Mouse (Mus musculus) stomach, postnatal 0 days (tissue): ENCODE results near the gene Ice1. TPM values are rescaled to one million over a fixed set of nuclear protein-coding genes. Genes with fewer than 3 reads are reported as not detected.

Experiments
- ATAC-seq: fragments of 200-750 bp; cut with Nextera tagmentation; 2 replicates; pipeline ENCODE4 v1.8.0; 2017; ENCODE audit not compliant: low FRiP score, low TSS enrichment
- DNase-seq: peaks from one replicate; pipeline ENCODE4 v3.0.0-alpha.2; 2016; ENCODE audit warnings: low spot score
- H3K27ac ChIP-seq: fragments of 300-500 bp; sonication (generic); replicated peaks from 2 replicates; pipeline ENCODE4 v1.5.1; 2014; ENCODE audit warnings: mild to moderate bottlenecking, control low read depth
- H3K27me3 ChIP-seq: fragments of 300-500 bp; sonication (generic); 2 replicates; pipeline ENCODE4 v1.6.1; 2014; ENCODE audit warnings: low read length; ENCODE audit not compliant: control insufficient read depth, insufficient read depth
- H3K36me3 ChIP-seq: fragments of 300-500 bp; sonication (generic); 2 replicates; pipeline ENCODE4 v1.6.1; 2014; ENCODE audit warnings: low read length, mixed read lengths; ENCODE audit not compliant: control insufficient read depth, insufficient read depth
- H3K4me1 ChIP-seq: fragments of 300-500 bp; sonication (generic); replicated peaks from 2 replicates; pipeline ENCODE4 v1.6.1; 2014; ENCODE audit warnings: antibody characterized with exemption; ENCODE audit not compliant: control insufficient read depth, insufficient read depth
- H3K4me2 ChIP-seq: fragments of 300-500 bp; sonication (generic); replicated peaks from 2 replicates; pipeline ENCODE4 v1.6.1; 2014; ENCODE audit warnings: low read depth, mild to moderate bottlenecking, control low read depth, moderate library complexity
- H3K4me3 ChIP-seq: fragments of 300-500 bp; sonication (generic); 2 replicates; pipeline ENCODE4 v1.5.1; 2014; ENCODE audit warnings: low read depth, low read length, control low read depth
- H3K9ac ChIP-seq: fragments of 300-500 bp; sonication (generic); 2 replicates; pipeline ENCODE4 v1.6.1; 2014; ENCODE audit warnings: mild to moderate bottlenecking, low read length, control low read depth, mixed read lengths
- H3K9me3 ChIP-seq: fragments of 300-500 bp; sonication (generic); 2 replicates; pipeline ENCODE4 v1.6.1; 2016; ENCODE audit warnings: low read length; ENCODE audit not compliant: control insufficient read depth
- CTCF ChIP-seq: IDR thresholded peaks from 2 replicates; pipeline ENCODE4 v1.5.1; 2016; ENCODE audit warnings: antibody characterized with exemption, low read depth, mild to moderate bottlenecking, moderate library complexity
- EP300 ChIP-seq: optimal IDR thresholded peaks from 2 replicates; pipeline ENCODE3; 2016; ENCODE audit warnings: antibody characterized with exemption
- WGBS: fragments of 180-500 bp; shearing (Covaris S2); extraction: QIAGEN DNeasy Blood & Tissue Kit; methylation state at CpG from one replicate; pipeline ENCODE4 v1.1.7; 2014; 5-methylcytosine and 5-hydroxymethylcytosine counted together
- polyA plus RNA-seq: library from polyadenylated mRNA; unstranded; fragments of >200 nt; fragmentation: Nextera tagmentation; extraction: Ambion mirVana; gene quantifications from 2 replicates; pipeline ENCODE4 v1.2.1, GENCODE M21; 2015

The Ice1 gene
- polyA plus RNA-seq, 1 experiment from 2014 or later: 6.0 TPM

GRCm38 (mm10) chr13:70643408-70644082, 6.1 kb upstream of the Ice1 start:
- WGBS: 20% methylated on average over 10 of the region's 10 CpGs
- Histone ChIP-seq H3K27ac (no peak overlapping the region), H3K4me1 (no peaks in the 10 kb centered on the region), H3K9ac (no peak overlapping the region), H3K4me3 (no peak overlapping the region), H3K4me2 (no peak overlapping the region), H3K9me3 (no peaks in the 10 kb centered on the region), H3K36me3 (no peaks in the 10 kb centered on the region), H3K27me3 (no peaks in the 10 kb centered on the region)
- DNase-seq: peak; percentile 67
- ATAC-seq: peak; percentile 41
- TF ChIP-seq CTCF (peak; percentile 95), EP300 (no peak)

DNA sequence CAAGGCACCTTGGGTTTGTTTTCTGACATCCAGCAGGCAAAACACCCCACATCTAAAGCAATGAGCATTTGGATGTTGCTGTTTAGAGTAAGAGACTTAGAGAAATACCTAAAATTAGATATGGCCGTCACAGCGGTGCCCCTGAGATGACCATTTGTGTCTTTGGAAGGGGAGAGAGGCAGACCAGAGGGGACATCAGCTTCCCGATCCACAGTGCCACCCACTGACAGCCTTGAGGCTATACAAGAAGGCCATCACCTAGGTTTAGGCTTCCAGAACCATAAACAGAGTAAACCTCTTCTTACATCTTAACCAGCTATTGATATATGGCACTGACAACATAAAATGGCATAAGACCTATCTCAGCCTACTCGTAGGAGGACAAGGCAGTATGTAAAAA, 4.5 kb upstream of the Ice1 start:
- 81% methylated on average over 4 of the region's 4 CpGs for WGBS
- H3K27me3 ChIP-seq: no peaks in the 10 kb centered on the region
- H3K4me2 ChIP-seq: no peak overlapping the region

DNA sequence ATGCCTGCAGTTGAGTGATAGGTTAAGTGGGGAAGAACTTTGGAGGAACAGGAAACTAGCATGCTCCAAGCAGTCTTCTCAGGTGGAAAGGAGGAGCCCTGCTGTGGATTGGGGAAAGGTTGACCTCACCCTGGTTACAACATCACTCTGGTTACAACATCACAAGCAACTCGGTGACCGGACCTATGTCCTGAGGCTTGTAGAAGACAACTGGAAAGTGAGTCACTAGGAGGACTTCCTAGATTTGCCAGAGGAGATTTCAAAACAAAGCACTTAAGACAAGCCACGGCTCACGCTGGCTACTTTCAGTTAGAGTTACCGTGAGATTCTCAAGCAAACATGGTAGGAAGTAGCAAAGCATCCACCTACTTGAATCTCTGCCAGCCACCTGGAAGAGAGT, 3.9 kb upstream of the Ice1 start:
- Histone ChIP-seq H3K9me3 (no peaks in the 10 kb centered on the region), H3K4me1 (no peaks in the 10 kb centered on the region)
- DNase-seq: no peak

More for the DNA sequence above, 4.5 kb upstream of the Ice1 start:
- Histone ChIP-seq H3K4me1 (no peaks in the 10 kb centered on the region), H3K9me3 (no peaks in the 10 kb centered on the region), H3K36me3 (no peaks in the 10 kb centered on the region), H3K9ac (no peak overlapping the region), H3K27ac (no peak overlapping the region), H3K4me3 (no peak overlapping the region)
- ATAC-seq (no peak), DNase-seq (no peak)
- 0 out of 2 replicates have a peak, but pooled peaks have one; percentile 13 for TF ChIP-seq CTCF
- no peak for TF ChIP-seq EP300

GRCm38 (mm10) chr13:70639639-70640038, 2.2 kb upstream of the Ice1 start:
- DNase-seq: no peak
- H3K9me3 ChIP-seq: no peaks in the 10 kb centered on the region
- H3K9ac ChIP-seq: no peak overlapping the region
- ATAC-seq: no peak
- H3K4me2 ChIP-seq: no peak overlapping the region
- no peaks in the 10 kb centered on the region for H3K36me3 ChIP-seq
- H3K4me1 ChIP-seq: no peaks in the 10 kb centered on the region
- 67% methylated on average over 3 of the region's 3 CpGs for WGBS
- H3K27me3 ChIP-seq: no peaks in the 10 kb centered on the region
- H3K4me3 ChIP-seq: no peak overlapping the region
- TF ChIP-seq CTCF (no peak), EP300 (no peak)
- H3K27ac ChIP-seq: no peak overlapping the region

More for the DNA sequence above, 3.9 kb upstream of the Ice1 start:
- Histone ChIP-seq H3K27me3 (no peaks in the 10 kb centered on the region), H3K36me3 (no peaks in the 10 kb centered on the region), H3K27ac (no peak overlapping the region), H3K4me3 (no peak overlapping the region), H3K4me2 (no peak overlapping the region), H3K9ac (no peak overlapping the region)
- TF ChIP-seq EP300: no peak
- WGBS: 61% methylated on average over 5 of the region's 5 CpGs
- ATAC-seq: no peak

DNA sequence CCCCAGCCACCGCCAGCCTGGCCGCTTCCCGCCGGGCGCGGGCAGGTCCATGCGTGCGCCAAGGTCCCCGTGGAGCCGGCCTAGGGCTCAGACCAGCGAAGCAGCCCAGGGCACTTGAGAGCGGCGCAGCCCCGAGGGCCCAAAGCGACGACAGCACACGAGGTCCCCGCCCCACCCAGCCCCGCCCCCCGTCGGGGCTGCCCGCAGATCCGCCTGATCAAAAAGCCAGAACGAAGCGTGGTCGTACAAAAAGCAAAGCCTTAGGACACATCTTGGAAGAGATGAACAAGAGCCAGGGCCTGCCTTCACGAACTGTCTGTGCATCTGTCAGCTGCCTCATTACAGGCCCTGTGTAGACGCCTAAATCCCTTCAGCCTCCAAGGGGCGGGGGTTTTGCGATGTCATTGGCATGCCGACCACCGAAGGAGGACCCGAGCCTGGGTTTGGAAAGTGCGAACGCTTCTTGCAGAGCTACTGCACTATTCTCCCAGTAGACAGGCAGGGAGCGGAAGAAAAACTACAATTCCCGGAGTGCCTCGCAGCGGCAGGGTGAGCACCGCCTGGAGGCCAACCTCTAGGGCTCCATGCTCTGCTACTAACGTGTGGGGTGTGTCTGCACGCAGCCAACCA, 343 bp upstream of the Ice1 start:
- peak; percentile 76 for TF ChIP-seq CTCF
- peak; percentile 93 for TF ChIP-seq EP300
- Histone ChIP-seq H3K4me3 (peak overlapping the region; percentile 92), H3K9me3 (no peaks in the 10 kb centered on the region), H3K27ac (peak overlapping the region; percentile 93), H3K36me3 (no peaks in the 10 kb centered on the region), H3K27me3 (no peaks in the 10 kb centered on the region), H3K4me1 (no peaks in the 10 kb centered on the region), H3K4me2 (peak overlapping the region; percentile 74), H3K9ac (peak overlapping the region; percentile 93)
- WGBS: 0% methylated on average over 38 of the region's 42 CpGs
- ATAC-seq (peak; percentile 96), DNase-seq (peak; percentile 91)

GRCm38 (mm10) chr13:70636706-70637105, 728 bp downstream of the Ice1 start:
- Histone ChIP-seq H3K9ac (peak overlapping the region; percentile 93), H3K4me2 (peak overlapping the region; percentile 74), H3K4me1 (no peaks in the 10 kb centered on the region), H3K9me3 (no peaks in the 10 kb centered on the region), H3K4me3 (peak overlapping the region; percentile 92), H3K36me3 (no peaks in the 10 kb centered on the region), H3K27ac (no peak overlapping the region), H3K27me3 (no peaks in the 10 kb centered on the region)
- WGBS: 18% methylated on average over 10 of the region's 10 CpGs
- TF ChIP-seq EP300: no peak
- TF ChIP-seq CTCF: no peak
- DNase-seq (no peak), ATAC-seq (no peak)
